8 mouse cellular contexts compared by ENCODE assay signal in the genomic region with DNA sequence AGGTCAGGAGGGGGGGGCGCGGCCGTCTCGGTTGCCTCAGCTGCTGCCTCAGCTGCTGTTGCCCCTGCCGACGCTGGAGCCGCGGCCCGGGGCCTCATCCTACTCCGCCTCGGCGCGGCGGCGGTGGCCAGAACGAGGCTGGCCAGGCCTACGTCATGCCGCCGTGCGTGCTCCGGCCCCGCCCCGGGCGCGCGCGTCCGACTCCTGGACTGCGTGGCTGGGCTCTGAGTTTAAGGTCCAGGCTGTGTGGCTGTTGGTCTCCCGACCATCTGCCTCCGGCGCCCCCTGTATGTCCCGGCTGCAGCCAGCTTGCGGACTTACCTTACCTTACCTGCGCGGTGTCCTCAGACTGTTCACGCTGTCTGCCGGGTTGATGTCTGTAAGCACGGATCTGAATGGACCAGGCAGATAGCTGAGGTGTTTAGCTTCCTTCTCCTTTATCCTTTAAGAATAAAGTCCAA. TPM values are rescaled to one million over a fixed set of nuclear protein-coding genes. Genes with fewer than 3 reads are reported as not detected.
DNase-seq lines count a peak whose midpoint lies in the region; TF ChIP-seq lines count a peak whose summit lies in the region.

No protein-coding gene starts in this region.

- no peaks in the 10 kb centered on the region for H3K27me3 ChIP-seq in megakaryocyte, embryonic 14.5 days (replicated peaks)

- H3K27ac ChIP-seq in gastrocnemius, adult 2 months: peak overlapping the region; percentile 95

- H3K4me3 ChIP-seq in gastrocnemius, adult 2 months: peak overlapping the region; percentile 91
- H3K4me3 ChIP-seq in megakaryocyte, embryonic 14.5 days (replicated peaks): peak overlapping the region; percentile 97

- peak; percentile 29; the same call in 1 of the 2 replicates for TF ChIP-seq CTCF in gastrocnemius, adult 2 months (IDR thresholded peaks at IDR 0.05)

- H3K36me3 ChIP-seq in megakaryocyte, embryonic 14.5 days (replicated peaks; ENCODE audit: low read length): peaks cover 19% of the 10 kb centered on the region

- H3K4me1 ChIP-seq in megakaryocyte, embryonic 14.5 days: peaks cover 52% of the 10 kb centered on the region

- intact Hi-C loops in gastrocnemius, adult 2 months (cut with DNase I): loop anchor here (5.0 kb wide), 2 partner anchors 39 to 191 kb away; partner anchors contain the start of gene Cdkn2c

- DNase-seq in WW6 (ENCODE audit: low read depth, low spot score): peak; percentile 49
- DNase-seq in cerebellum, postnatal 4 days (ENCODE audit: low spot score in 2 of 2): peak; percentile 83 to 93
- peak; percentile 96 for DNase-seq in gastrocnemius, adult 2 months
- DNase-seq in hindlimb bud, embryonic 11.5 days (ENCODE audit: extremely low spot score, low read depth, low spot score): peak; percentile 37
- peak; percentile 80 to 88 for DNase-seq in left cerebral cortex, adult 8-10 months (ENCODE audit: low spot score in 2 of 2)
- peak; percentile 93 for DNase-seq in right cerebral cortex, postnatal 10 days (ENCODE audit: low spot score in 2 of 2)
- DNase-seq in urinary bladder, postnatal 25 days (ENCODE audit: low spot score): peak; percentile 89

- no peaks in the 10 kb centered on the region for H3K9me3 ChIP-seq in megakaryocyte, embryonic 14.5 days

RNA-seq across cellular contexts. Expression of gene Rnf11, which starts 7.9 kb away (rescaled TPM):
- 100 to 1,000 TPM; 134 to 137 TPM for total RNA-seq in gastrocnemius, adult 2 months (2021)
- 100 to 1,000 TPM; 180 to 209 (median 196) TPM for total RNA-seq in left cerebral cortex, adult 8-10 months (2022)
- polyA plus RNA-seq in megakaryocyte, embryonic 14.5 days (2012; ENCODE audit: insufficient read depth, low replicate concordance): 38.6 and 84.7 TPM in 2 replicates

RNA-seq across cellular contexts. Expression of gene 4930522H14Rik, which starts 54.5 kb away (rescaled TPM):
- total RNA-seq in gastrocnemius, adult 2 months (2021): not detected
- not detected for total RNA-seq in left cerebral cortex, adult 8-10 months (2022)
- not detected in 2 replicates for polyA plus RNA-seq in megakaryocyte, embryonic 14.5 days (2012; ENCODE audit: insufficient read depth, low replicate concordance)

Comparison
In these comparisons a context has a peak if more than half of its experiments do, and no peak if none do; other contexts are left out.
1. Peak in every context shown above with its lines: DNase-seq, H3K4me3 ChIP-seq and H3K27ac ChIP-seq.
2. DNase-seq: peak in every context shown above with its lines; median percentile 96 in gastrocnemius, adult 2 months; 93 in right cerebral cortex, postnatal 10 days; 89 in urinary bladder, postnatal 25 days; 88 in cerebellum, postnatal 4 days; 84 in left cerebral cortex, adult 8-10 months; 49 in WW6; 37 in hindlimb bud, embryonic 11.5 days.